33 mouse cellular contexts compared by ENCODE assay signal in the genomic region with DNA sequence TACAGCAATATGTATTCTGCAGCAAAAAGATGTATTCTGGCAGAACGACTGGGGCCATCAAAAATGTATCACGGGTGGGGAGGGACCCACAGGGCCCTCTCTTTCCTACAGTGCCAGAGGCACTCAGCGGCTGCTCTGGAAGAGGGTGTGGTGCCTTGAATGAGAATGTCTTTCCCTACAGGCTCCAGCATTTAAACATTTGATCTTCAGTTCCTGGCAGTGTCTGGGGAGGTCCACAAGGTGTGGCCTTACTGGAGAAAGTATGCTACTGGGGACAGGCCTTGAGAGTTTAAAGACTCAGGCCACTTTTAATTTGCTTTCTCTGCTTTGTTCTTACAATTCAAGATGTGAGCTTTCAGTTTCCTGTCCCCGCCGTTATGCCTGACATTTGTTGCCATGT. TPM values are rescaled to one million over a fixed set of nuclear protein-coding genes. Genes with fewer than 3 reads are reported as not detected.
"Had no signal": no experiment of that assay in that cellular context is flagged by ENCODE, and none has a peak within 500 bp of the region (broad histone marks: within the 10 kb centered on the region; RNA-seq: fewer than 3 reads in every experiment).

No protein-coding gene starts in this region.

- H3K4me3 ChIP-seq: heart, embryonic 12.5 days; heart, embryonic 13.5 days; heart, embryonic 15.5 days; hindbrain, embryonic 10.5 days; hindbrain, embryonic 12.5 days; hindbrain, embryonic 13.5 days; hindbrain, embryonic 15.5 days; intestine, embryonic 15.5 days; kidney, embryonic 15.5 days; left cerebral cortex, adult 2 months had no signal

- H3K27ac ChIP-seq: heart, embryonic 13.5 days; heart, embryonic 15.5 days; hindbrain, embryonic 10.5 days; hindbrain, embryonic 12.5 days; hindbrain, embryonic 13.5 days; hindbrain, embryonic 14.5 days; hindbrain, embryonic 15.5 days; hindbrain, postnatal 0 days; intestine, embryonic 15.5 days; kidney, embryonic 15.5 days; kidney, postnatal 0 days; left cerebral cortex, adult 2 months had no signal

- DNase-seq: heart, postnatal 10 days; heart, postnatal 14 days; heart, postnatal 36 days; heart, postnatal 4 days; kidney, adult 11 months; kidney, adult 18-20 months; kidney, adult 2 months; kidney, adult 8-10 months; kidney, adult 9 months; kidney, postnatal 10 days; kidney, postnatal 14 days; kidney, postnatal 25 days; kidney, postnatal 36 days; kidney, postnatal 4 days; layer of hippocampus, adult 9-11 months; layer of hippocampus, postnatal 36 days had no signal

RNA-seq across cellular contexts. Expression of a gene that starts 25.9 kb away (rescaled TPM):
- total RNA-seq: heart, postnatal 14 days; heart, postnatal 25 days; heart, postnatal 36 days; hematopoietic stem cell, adult 5-6 weeks; hindbrain, postnatal 0 days; layer of hippocampus, adult 8-10 months; layer of hippocampus, postnatal 14 days had no signal
